Mouse (Mus musculus) bone marrow macrophage, adult 2 months (primary cell): ENCODE measurements around the gene D7Ertd443e. TPM values are rescaled to one million over a fixed set of nuclear protein-coding genes. Genes with fewer than 3 reads are reported as not detected.

Experiments
- H3K27ac ChIP-seq: 2 replicates; pipeline ENCODE4 v1.5.1; 2012; ENCODE audit warnings: low read depth, low read length; ENCODE audit not compliant: insufficient read depth
- H3K4me1 ChIP-seq: 2 replicates; pipeline ENCODE4 v1.6.1; 2012; ENCODE audit warnings: low read length; ENCODE audit not compliant: control insufficient read depth, insufficient read depth
- H3K4me3 ChIP-seq: 2 replicates; pipeline ENCODE4 v1.5.1; 2012; ENCODE audit warnings: mild to moderate bottlenecking, low read length, moderate library complexity; ENCODE audit not compliant: insufficient read depth
- CTCF ChIP-seq: IDR thresholded peaks from 2 replicates; pipeline ENCODE4 v1.5.1; 2012; ENCODE audit warnings: low read depth, mild to moderate bottlenecking, low read length, moderate library complexity
- POLR2A ChIP-seq: IDR thresholded peaks from 2 replicates; pipeline ENCODE4 v1.6.1; 2012; ENCODE audit warnings: mild to moderate bottlenecking, low read depth, low read length, borderline replicate concordance
- polyA plus RNA-seq: library from polyadenylated mRNA; stranded (reverse); fragments of >200 nt; gene quantifications from 2 replicates; pipeline ENCODE4 v1.2.4, GENCODE M21; 2012; ENCODE audit not compliant: missing spikeins, insufficient read depth, insufficient read length

Gene D7Ertd443e
- polyA plus RNA-seq, 1 experiment = not detected

DNA sequence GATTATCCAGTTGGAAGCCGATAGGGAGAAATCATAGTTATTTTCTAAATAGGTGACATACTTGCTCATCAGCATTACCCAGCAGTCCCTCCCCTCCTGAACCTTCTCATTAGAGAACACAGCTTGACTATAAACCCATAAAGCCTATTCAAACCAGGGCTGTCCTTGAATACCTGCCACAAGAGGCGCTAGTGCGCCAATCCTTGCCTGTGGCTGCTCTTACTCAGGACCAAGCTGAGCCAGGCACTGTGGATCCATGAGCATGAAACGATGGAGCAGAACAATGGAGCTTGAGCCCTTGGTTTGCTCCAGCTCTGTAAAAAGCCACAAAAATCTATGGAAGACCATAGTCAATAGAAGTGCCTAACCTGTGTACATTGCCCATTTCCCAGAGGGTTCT is 7.2 kb downstream of the D7Ertd443e start:
- H3K4me3 ChIP-seq = no peak overlapping the region
- TF ChIP-seq POLR2A = no peak
- TF ChIP-seq CTCF = peak; percentile 26; the same call in 1 of the 2 replicates

DNA sequence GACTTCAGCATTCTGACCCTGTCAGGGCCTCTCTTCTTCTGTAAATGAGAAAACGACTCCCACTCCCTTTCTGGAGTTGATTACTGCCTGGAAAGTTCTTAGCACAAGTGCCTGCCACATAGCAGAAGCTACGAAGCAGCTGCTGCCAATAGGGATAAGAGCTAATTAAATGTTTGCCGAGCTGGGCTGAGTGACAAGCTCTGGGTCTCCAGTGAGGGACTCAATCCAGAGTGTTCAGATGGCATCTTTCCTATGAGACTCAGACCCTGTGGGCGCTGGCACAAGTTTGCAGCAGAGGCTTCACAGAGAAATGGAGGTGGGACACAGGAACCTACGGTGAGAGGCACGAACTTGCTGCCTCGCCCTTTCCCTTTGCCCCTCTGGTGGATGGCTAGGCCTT is 8.7 kb downstream of the D7Ertd443e start:
- Histone ChIP-seq H3K4me3 (no peak overlapping the region), H3K27ac (no peak overlapping the region), H3K4me1 (no peaks in the 10 kb centered on the region)
- TF ChIP-seq CTCF = no peak

More for the DNA sequence above, 7.2 kb downstream of the D7Ertd443e start:
- no peaks in the 10 kb centered on the region for H3K4me1 ChIP-seq
- no peak overlapping the region for H3K27ac ChIP-seq

DNA sequence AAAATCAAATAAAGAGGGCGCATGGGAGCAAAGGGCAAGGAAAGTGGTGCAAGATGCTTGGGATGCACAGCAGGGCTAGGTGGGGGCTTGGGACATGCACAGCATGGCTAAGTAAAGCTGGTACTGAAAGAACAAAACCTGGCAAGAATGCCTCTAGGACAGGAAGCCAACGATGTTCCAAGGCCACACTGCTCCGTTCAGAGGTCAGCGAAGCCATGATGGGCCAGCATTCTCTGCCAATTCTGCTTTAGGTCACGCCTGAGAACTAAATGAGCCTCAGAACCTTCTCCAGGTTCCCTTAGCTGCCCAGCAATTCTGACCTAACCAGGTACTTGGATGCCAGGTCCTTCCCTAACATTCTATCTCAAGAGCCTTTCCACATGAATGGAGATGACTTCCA is 13.2 kb downstream of the D7Ertd443e start:
- H3K4me3 ChIP-seq = no peak overlapping the region
- no peaks in the 10 kb centered on the region for H3K4me1 ChIP-seq

DNA sequence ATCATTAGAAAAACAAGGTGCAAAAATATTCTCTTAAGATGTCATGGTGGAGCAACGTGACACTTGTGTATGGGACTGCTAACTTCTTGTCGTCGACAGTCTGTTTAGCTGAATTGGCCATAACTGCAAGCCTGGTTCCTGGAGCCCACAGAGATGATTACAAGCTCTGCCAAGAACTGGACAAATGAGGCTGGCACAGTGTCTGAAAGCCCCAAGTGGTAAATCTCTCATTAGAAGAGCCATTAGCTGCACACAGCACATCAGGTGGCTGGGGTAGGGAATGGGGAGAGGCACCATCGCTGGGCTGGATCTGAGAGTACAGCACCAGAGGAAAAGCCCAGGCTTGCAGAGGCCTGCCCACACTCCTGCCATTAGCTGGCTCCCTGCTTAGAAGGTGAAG is 16.2 kb downstream of the D7Ertd443e start:
- Histone ChIP-seq H3K4me3 (no peak overlapping the region), H3K27ac (no peak overlapping the region), H3K4me1 (no peaks in the 10 kb centered on the region)
- TF ChIP-seq POLR2A = no peak
- TF ChIP-seq CTCF = no peak

More for the DNA sequence above, 13.2 kb downstream of the D7Ertd443e start:
- no peak for TF ChIP-seq CTCF
- no peak for TF ChIP-seq POLR2A
- no peak overlapping the region for H3K27ac ChIP-seq

DNA sequence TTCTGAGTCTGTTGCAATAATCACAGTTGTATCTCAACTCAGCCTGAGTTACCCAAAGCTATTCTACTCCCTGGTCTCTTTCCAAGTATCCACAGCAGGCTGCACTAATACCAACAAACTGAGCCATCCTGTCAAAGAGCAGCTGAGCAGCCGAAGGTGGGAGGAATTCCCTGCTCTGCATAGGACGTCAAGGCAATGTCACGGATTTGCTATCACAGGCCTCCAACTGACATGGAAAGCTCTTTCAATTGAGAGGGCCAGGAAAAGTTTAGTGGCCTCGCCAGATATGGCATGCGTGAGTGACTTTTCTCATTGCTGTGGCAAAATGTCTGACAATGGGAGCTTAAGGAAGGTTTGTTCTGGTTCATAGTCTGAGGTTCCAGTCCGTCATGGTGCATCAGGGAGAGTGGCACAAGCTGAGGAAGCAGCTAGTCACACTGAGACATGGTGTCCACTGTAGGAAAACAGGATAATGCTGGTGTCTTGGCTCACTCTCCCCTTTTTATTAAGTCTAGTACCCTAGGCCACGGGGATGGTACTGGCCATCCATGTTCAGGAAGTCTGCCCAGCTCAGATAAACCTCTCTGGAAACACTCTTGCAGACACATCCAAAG is 23.1 kb downstream of the D7Ertd443e start:
- Histone ChIP-seq H3K27ac (no peak overlapping the region), H3K4me1 (no peaks in the 10 kb centered on the region), H3K4me3 (no peak overlapping the region)
- TF ChIP-seq CTCF (no peak), POLR2A (no peak)

DNA sequence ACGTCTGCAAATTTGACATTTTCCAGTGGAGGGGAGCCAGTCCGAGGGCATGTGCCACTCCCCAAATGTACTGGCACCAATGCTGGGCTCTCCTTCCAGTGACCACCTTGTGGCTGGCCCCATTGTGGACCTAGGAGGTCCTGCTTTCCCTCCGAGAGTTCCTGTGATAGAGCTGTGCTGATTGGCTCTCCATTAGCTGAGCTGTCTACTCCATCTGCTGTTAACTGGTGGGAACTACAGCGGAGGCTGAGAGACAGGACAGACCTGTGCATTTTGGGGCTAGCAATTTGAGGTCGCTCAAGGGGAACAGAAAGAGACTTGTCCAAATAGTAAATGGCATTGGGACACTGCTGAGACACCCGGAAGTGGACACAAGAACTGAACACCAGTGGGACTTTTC is 36.6 kb downstream of the D7Ertd443e start:
- Histone ChIP-seq H3K4me1 (no peaks in the 10 kb centered on the region), H3K27ac (no peak overlapping the region), H3K4me3 (no peak overlapping the region)
- TF ChIP-seq CTCF = no peak
- TF ChIP-seq POLR2A = no peak

DNA sequence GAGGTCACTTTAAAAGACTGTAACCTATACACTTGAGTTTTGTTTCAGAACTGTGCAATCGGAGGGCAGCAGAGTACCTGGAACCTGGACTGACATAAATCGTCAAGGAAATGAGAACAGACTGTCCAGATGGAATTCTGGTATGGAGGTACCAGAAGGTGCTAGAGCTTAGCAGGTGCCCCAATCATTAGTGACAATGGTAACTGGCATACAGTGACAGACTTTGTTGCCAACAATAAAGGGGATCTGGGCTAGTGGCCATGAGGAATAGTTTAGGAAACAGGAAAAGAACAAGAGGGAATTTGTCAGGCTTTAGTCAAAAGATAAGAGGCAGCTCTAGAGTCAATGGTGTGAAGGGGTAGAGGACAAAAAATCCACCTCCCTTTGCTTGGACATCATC is 43.3 kb downstream of the D7Ertd443e start:
- TF ChIP-seq POLR2A = no peak
- TF ChIP-seq CTCF = no peak
- Histone ChIP-seq H3K27ac (no peak overlapping the region), H3K4me1 (no peaks in the 10 kb centered on the region), H3K4me3 (no peak overlapping the region)

DNA sequence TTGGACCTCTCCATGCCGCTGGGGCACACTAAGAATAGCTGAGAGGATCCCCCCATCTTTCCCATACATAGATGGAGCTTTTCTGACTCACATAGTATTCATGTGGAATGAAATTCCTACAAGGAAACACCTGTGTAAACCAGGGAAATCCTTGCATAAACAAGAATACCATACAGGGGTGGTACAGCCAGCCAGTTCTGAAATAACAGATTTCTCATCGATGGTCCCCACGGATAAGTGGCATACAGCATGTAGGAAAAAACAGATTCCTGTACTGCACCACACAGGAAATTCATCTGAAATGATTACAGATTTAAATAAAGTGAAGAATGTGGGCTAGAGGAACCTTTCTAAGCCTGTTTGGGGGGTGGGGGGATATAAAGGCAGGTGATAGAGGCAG is 49.5 kb downstream of the D7Ertd443e start:
- H3K27ac ChIP-seq = no peak overlapping the region
- TF ChIP-seq POLR2A (no peak), CTCF (no peak)
- H3K4me3 ChIP-seq = no peak overlapping the region
- no peaks in the 10 kb centered on the region for H3K4me1 ChIP-seq

DNA sequence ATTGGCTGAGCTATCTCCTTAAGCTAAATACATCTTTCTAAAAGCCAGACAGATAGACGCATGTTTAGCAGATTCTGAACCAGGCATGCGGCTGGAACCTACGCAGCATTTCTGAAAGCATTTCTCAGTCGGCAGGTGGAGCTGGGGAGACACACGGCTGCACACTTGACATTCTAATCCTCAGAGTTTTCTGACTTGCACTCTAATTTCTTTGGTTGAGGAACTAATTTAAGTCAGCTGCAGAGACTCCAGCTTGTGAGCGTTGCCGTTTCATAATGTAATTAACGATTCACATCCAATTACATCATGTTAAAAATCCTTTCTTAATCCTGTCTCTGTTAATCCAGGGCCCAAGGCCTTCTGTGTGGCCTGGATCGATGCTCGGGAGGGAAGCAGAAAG is 64.5 kb downstream of the D7Ertd443e start:
- no peak overlapping the region for H3K4me3 ChIP-seq
- TF ChIP-seq CTCF = no peak
- TF ChIP-seq POLR2A = no peak
- H3K27ac ChIP-seq = no peak overlapping the region
- H3K4me1 ChIP-seq = no peaks in the 10 kb centered on the region

DNA sequence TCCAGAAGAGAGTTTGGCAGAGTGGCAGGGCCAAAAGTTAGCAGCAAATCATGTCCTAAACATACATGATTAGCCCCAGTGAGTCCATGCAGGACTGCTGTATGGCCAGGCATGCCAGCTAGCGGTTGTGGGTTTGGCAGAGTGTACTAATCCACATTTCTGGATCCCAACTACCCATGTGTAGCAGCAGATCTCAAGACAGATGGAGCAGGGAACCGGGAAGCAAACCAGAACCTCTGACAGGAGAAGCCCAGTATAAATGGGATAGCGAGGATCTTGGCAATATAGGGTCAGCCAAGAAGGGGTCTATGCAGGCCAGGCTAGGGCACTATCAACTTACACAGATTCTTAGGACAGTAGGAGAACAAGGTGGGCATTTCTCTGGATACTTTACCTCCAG is 83.4 kb downstream of the D7Ertd443e start:
- no peak overlapping the region for H3K27ac ChIP-seq
- TF ChIP-seq POLR2A (no peak), CTCF (no peak)
- H3K4me3 ChIP-seq = no peak overlapping the region
- no peaks in the 10 kb centered on the region for H3K4me1 ChIP-seq

DNA sequence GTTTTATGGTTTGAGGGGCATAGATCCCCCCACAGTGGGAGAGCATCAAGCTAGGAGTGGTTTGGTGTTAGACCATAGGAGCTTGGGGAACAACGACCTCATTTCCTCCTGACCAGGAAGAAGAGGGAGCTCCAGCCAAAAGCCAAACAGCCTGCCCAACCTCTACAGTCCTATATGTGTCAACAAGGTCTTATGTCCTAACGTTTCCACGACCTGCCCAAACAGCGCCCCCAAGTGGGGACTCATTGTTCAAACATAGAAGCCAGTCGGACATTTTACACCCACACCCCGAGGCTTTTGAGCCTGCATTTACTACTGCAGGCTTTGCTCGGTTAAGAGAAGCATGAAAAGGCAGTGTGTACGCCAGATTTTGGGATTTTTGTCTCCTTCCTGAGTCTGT is 84.2 kb downstream of the D7Ertd443e start:
- Histone ChIP-seq H3K4me3 (no peak overlapping the region), H3K27ac (no peak overlapping the region), H3K4me1 (no peaks in the 10 kb centered on the region)
- TF ChIP-seq POLR2A (no peak), CTCF (no peak)
